Mouse (Mus musculus) CD8-positive naive resting alpha-beta T cell, adult 2 months (primary cell): Measurements from ENCODE around the gene Add3.

Source experiments
- DNase-seq, 2 experiments: peaks; one replicate each; pipeline ENCODE4 v3.0.0; 2022; ENCODE audit warnings: low read depth in 2 of 2, low spot score in 2 of 2

Add3 gene

DNA sequence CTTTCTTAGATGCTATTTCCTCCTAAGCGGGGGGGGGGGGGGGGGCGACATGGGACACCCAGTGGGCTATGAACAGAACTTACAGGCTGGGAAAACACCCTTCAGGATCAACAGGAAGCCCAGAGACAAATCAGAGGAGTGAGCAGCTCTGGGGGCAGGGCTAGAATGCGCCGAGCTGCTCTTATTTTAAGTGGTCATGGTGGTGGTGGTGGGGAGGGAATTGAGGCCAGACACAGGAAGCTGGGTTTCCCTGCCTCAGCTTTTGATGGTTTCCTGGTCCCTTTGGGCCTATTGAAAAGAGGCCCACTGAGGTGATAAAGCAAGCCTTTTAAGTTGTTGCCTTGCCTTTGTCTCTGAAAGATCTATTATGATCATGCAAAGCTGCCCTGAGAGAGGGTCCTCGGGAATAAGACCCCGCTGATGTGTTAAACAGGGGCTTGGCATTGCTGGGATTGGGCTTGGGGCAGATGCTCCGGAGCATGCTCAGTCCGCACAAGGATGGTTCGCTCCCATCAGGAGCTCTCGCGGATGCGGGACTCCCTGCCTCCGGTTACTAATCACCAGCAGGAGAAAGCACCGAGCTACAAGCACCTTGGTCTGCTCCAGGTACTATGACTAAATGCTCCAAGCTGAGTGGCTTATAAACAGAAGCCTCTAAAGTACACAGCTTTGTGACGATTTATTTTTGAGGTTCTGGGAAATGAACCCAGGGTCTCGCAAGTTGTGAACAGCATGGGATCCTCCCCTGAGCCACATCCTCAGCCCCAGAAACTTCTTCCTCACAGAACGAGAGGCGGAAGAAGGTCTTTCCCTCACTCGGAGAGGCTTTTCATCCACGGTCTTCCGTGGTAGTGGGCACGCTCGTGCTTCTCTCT, 123.9 kb downstream of the Add3 start:
- peak; percentile 62 for DNase-seq

DNA sequence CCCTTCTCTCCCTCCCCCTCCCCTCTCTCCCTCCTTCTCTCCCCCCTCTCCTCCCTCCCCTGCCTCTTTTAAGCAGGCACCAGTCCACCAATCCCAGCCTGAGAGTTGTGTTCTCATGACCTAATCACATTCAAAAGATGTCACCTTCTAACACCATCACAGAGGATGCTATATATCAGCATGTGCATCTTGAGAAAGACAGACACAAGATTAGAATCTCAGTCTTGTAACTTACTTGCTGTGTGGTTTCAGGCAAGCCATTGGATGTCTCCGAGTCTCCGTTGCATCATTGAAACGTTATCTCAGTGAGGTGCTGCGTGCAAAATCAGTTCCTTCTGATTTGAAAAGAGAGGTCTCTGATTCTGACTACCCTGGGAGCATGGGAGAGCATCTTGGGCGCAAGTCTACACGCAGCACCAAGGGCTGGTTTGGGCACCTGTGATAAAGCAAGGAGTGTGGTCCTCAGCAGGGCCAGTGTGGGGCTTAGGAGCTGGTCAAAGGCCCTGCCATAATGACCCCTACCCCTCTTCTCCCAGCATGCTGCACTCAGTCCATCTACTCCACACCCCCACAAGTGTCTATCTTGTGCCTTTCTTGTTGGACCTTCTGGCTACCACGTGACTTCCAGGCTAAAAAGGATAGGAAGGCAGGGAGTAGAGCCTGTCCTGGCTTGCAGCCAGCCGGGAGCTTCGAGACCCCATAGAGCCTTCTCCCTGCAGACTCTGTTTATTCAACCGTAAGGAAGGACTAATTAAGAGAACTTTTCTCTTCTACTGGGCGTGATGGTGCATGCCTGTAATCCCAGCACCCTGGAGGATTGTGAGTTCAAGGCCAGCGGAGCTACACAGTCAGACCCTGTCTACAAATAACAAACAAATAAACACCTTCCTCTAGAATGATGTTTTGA, 124.8 kb downstream of the Add3 start:
- DNase-seq = no peak

DNA sequence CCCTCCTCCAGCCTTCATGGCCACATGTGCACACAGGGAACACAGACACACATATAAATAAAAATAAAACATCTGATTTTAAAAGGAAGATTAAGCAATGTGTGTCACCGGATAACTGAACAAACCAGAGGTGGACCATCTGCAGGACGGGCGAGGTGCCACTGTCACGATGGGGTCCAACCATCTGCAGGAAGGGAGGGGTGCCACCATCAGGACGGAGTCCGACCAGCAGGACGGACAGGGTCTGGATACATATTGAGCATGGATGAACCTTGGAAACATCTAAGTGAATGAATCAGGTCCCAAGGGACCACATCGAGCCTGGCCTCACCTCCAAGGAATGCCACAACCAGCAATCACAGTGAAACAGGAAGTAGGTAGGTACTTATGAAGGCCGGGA, 127.1 kb downstream of the Add3 start:
- DNase-seq = no peak

DNA sequence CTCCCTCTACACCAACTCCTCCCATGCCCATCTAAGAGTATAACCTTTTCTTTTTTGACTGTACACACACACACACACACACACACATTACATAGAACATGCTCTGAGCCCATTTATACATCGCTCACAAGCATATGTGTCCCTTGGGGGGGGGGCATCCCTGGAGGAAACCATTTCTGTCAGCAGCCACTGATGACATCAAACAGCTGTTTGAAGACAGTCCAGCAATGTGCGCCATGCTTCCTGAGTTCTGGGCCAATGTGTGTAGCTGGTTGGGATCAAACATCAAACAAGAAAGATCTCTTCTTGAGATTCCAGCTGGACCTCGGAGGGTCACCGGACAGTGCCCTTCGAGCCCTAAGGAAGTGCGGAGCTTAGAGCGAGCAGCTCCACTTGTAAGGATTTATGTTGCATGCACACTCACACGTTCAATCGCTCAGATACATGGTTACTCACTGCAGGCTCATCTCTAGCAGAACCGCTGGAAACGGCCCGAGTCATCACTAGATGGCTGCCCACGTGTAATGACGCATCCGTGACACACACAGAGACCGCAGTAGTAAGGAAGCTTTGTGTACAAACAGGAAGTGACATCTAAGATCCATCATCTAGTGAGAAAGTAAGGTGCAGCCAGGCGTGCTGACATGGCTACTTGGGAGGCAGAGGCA, 132.9 kb downstream of the Add3 start:
- no peak for DNase-seq

DNA sequence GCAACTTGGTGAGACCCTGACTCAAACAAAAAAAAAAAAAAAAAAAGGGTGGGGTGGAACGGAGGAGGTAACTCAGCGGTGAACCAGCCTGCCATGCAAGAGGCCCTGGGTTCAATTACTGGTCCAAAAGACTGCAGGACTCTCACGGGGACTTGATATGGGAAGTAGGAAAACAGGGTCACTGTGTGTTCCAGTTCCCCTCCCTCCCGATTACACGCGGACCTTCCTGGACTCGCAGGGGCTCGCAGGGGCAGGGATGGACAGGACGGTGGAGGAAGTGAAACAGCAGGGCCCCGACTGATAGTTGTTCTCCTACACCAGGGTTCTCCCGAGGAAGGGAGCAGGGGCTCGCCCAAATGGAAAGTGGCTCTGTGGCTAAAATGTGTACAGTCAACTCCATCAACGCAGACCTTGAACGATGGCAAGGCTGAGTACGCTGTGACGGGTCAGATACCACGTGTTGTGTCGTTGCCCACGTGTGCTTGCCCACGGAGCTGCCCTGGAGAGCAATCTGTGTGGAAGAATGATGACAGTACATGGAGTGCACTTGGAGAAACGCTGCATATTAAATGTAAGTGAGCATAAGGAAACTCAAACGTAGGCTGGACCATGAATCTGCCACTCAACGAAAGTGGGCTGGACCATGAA, 133.7 kb downstream of the Add3 start:
- DNase-seq = no peak

DNA sequence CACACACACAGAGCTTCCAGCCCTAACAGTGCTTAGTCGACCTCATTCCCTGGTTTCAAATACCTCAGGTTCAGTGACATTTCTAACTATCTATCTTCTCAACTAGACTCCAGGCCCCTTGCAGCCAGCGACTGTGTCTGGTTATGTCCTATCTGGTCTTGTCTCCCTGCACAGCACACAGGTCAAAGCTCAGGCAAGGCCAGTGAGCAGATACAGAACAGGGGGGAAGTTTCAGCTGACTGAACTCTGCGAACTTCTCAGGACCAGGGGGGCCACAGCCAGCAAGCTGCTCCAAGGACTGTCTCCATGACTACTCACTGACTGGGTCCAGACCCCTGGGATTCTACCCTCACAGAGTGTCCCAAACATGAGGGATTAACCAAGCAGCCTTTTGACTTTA, 135.0 kb downstream of the Add3 start:
- DNase-seq = no peak

DNA sequence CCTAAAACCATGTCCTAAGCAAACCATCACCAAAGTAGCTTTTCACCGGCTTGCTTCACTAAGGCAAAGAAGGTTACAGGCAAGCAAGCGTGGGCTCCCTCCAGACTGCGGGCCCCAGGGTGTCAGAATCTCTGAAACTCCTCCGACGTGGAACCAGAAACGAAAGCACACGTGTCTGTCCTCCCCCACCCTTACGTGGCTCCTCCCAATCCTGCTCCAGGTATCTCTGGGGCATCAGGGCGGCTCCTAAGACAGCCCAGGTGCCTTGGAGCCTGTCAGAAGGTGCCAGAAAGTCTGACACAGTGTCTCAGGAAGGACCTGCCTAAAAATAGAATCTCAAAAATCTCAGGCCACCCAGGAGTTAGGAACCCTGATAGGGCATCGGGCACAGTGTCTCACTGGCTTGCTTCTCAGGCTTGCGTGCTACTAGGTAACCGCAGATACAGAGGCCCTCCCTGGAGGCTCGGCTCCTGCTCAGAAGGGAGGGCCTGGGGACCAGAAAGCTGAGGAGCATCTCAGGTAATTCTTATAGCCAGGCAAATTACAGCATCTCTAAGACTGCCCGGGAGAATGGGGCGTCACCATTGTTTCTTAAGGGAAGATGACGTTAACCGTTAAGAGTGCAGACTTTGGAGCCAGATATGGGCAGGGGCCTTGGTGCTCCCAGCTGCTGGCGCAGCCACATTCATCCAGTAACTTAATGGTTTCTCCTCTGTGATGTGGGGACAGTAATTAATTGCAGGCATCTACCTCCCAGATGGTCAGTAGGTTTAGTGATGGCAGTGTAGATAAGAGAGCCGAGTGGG, 136.9 kb downstream of the Add3 start:
- no peak for DNase-seq

DNA sequence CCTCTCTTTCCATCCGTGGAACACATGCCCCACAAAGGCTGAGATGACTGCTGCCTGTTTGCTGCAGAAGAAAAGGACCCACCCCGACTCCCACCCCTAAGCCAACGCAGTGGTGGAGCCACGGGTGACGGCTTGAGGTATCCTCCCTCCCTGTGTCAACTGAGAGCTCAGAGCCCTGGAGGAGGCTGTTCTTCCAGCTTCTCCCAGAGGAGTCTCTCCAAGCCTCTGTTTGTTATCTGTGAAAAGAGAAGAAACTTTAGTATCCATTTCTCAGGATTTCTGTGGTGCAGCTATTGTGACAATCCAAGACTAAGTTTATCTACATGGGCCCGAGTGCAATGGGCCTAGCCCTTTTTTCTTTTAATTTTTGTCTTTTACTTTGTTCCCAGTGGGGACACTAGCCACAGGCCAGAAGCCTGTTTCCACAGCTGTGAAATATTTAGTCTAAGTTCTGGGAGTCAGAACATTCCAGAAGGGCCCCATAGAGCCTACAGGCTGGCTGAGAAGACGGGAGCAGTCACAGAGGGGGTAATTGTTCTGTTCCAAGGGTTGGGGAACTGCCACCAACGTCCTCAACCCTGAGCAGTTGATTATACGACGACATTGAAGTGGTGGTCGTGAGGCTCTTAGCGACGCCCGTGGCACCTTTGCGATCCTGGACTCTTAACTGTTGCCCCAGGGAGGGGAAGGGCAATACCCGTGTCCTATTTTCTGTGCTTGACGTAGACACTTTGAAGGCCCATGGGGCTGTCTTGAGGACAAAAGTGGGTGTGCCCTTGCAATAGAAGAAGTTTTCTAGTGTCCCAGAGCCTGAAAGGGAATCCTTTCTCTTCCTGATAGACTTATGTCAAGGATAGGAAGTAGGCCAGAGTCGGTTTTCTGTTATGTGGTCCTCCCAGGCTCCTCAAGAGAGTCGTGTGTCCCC, 138.5 kb downstream of the Add3 start:
- DNase-seq = no peak

DNA sequence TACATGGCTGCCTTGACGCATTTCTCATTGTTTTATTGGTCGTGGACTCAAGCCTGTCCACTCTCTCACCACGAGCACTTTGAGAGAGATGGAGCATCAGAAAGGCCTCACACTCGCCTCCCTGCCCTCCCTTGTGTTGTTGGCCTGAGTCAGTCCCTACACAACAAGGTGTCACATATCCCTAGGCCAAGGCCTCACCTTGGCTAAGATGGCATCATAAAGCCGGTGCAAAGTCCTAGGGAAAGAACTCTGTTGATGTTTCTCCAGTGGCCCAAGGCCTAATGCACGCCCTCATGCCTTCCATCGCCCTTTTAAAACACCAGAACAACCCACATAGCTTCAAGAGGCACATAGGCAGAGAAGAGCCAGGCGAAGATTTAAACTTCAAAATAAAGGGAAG, 140.0 kb downstream of the Add3 start:
- no peak for DNase-seq

DNA sequence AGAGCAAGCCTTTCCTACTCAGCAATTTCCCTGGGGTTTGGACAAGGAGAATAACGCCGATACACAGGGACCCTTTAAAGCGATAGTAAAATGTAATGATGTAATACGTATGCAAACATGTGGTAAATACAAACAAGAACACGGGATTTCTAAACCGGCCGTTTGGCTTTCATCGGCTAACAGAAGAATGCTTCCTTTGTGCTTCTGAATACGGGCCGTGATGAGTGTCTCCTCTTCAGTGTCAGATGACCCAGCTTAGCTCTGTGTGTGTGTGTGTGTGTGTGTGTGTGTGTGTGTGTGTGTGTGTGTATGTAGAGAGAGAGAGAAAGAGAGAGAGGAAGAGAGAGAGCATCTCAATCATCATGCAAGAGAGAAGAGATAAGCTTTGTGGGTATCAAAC, 142.3 kb downstream of the Add3 start:
- no peak for DNase-seq

DNA sequence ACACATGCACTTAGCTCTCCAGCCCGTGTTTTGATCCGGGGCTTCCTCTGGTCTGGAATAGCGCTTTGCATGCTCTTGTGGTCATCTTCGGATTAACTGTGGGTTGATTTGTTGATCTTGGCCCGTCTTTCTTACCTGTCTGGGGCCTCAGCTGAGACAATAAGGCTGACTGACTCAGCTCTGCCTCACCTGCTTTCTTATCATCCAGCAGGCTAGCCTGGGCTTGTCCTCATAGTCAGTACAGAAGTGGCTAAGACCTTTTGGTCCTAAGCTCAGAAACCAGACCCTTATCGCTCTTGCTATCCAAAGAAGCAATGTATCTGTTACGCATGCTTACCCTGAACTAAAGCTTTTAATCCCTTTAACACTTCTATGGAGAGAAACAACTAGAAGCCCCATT, 143.5 kb downstream of the Add3 start:
- no peak for DNase-seq

DNA sequence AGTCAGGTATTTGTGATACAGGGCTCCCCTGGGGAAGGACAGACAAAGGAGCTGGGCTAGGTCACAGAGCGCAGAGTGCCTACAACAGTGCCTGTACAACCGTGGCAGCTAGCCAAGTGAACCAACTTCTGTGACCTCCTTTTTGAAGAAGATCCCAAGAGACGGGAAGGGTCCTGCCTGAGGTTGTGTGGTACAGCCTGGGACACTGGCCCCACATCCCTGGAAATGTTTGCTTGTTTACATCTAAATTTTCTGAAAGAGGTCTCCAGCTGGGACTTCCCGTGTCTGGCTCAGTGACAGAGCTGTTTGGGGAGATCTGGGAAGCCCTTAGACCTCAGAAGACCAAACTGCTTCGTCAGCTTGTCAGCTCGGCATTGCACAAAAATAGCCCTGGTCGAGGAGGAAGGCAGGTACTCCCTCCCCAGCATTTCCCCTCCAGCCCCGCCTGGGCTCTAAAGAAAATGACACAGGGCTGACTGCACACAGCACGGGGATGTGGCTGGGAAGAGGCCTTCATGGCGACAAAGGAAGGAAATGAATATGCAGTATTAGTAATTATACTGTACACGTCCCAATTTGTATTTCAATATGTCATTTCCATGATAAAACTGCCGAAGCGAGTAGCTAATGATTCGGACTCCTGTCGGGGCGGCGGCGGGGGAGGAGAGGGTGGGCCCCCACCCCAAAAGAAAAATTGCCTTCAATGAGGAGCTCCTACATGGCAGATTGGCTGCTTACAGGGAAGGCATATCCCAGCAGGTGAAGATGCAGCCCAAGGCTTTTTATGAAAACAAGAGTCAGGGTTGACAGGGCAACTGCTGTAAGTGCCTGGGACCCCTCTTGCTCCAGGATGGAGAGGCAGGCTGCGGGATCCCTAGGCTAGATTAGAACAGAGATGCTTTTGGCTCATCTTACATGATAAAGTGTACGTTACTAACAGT, 144.3 kb downstream of the Add3 start:
- no peak for DNase-seq

DNA sequence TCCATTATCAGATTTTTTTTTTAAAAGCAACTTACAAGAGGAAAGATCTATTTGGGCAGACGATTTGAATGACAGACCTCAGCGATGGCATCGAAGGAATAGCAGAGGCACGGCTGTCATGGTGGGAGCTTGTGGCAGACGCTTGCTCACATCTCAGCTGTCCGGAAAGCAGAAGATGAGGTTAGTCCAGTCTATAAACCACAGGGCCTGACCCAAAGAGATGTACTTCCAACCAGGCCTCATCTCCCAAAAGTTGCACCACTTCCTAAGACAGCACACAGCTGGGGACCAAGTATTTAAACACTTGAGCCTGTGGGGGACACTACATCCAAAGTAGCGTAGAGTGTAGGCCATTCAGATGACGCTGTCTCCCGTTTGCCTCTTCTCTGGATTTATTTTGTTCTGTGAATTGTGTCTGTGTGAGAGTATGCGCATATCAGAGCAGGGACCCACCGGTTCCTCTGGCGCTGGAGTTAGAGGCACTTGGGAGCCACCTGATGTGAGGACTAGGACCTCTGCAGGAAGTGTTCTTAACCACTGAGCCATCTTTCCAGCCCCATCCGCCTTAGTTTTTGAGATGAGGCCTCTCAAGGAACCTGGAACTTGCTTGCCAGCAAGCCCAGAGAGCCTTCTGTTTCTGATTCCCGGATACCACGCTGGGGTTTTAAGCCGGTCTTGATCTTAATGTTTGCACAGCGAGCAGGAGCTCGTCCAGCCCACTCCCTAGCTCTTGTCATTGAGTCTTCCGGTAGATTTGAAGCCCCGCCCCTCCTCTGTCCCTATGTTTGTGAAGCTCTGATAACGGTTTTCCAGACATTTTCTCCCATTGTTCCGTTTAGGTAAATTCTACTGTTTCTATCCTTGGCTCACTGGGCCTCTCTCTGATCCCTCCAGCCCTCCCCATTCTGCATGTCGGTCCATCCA, 156.3 kb downstream of the Add3 start:
- no peak for DNase-seq
